Mouse (Mus musculus) bone marrow, adult 2 months (tissue): ENCODE measurements around the gene Ipo5. TPM values are rescaled to one million over a fixed set of nuclear protein-coding genes. Genes with fewer than 3 reads are reported as not detected.
A peak's percentile ranks its signal among the peaks of the same experiment; 100 is the strongest.

ENCODE experiments used
- H3K27ac ChIP-seq: fragments of 200-500 bp; 2 replicates; pipeline ENCODE4 v1.5.1; 2012; ENCODE audit warnings: low read depth, mild to moderate bottlenecking, control low read depth, inconsistent platforms, low read length; ENCODE audit not compliant: control insufficient read depth, poor library complexity, insufficient read depth
- H3K4me1 ChIP-seq: fragments of 200-500 bp; 2 replicates; pipeline ENCODE4 v1.6.1; 2011; ENCODE audit warnings: low read length; ENCODE audit not compliant: control insufficient read depth, insufficient read depth
- H3K4me3 ChIP-seq: fragments of 200-500 bp; replicated peaks from 2 replicates; pipeline ENCODE3; 2011; ENCODE audit warnings: mild to moderate bottlenecking, low read depth, low read length, control low read depth; ENCODE audit not compliant: control insufficient read depth
- CTCF ChIP-seq: fragments of 200-500 bp; IDR thresholded peaks from 2 replicates; pipeline ENCODE4 v1.5.1; 2011; ENCODE audit warnings: low read length, control low read depth; ENCODE audit not compliant: control insufficient read depth, insufficient read depth
- POLR2A ChIP-seq: fragments of 200-500 bp; IDR thresholded peaks from 2 replicates; pipeline ENCODE4 v1.6.1; 2011; ENCODE audit warnings: low read depth, mild to moderate bottlenecking, control low read depth, low read length, borderline replicate concordance; ENCODE audit not compliant: control insufficient read depth
- WGBS: fragments of 180-500 bp; shearing (Covaris S2); methylation state at CpG from one replicate; pipeline ENCODE4 v1.1.7; 2018; 5-methylcytosine and 5-hydroxymethylcytosine counted together
- polyA plus RNA-seq: library from polyadenylated mRNA; stranded (reverse); fragments of >200 nt; gene quantifications from 2 replicates; pipeline ENCODE4 v1.2.4, GENCODE M21; 2011; ENCODE audit warnings: low replicate concordance; ENCODE audit not compliant: missing spikeins, insufficient read depth, insufficient read length

Gene Ipo5
- polyA plus RNA-seq, 1 experiment = 44.9 TPM

DNA sequence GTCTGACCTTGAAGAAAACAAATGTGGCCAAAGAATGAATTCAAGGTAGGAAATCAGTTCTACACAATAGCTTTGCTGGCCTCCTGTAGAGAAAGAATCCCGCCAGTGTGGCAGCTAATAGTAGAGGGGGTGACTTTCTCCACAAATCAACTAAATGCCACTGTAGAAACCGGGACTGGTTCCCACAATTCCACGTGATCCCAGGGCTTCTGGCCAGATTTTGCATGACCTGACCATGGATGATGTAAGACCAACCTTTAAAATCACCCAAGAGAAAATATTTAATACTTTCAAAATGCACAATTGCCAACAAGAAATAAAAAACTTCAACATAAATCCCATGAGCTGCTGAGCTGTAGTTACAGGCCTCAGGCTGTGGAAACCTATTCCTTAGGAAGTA, 1.6 kb upstream of the Ipo5 start:
- no peak for TF ChIP-seq CTCF
- TF ChIP-seq POLR2A = no peak
- Histone ChIP-seq H3K4me1 (peaks cover 1% of the 10 kb centered on the region; the same call in 1 of the 2 replicates), H3K4me3 (no peak overlapping the region), H3K27ac (no peak overlapping the region)
- WGBS = 84% methylated on average over 3 of the region's 3 CpGs

DNA sequence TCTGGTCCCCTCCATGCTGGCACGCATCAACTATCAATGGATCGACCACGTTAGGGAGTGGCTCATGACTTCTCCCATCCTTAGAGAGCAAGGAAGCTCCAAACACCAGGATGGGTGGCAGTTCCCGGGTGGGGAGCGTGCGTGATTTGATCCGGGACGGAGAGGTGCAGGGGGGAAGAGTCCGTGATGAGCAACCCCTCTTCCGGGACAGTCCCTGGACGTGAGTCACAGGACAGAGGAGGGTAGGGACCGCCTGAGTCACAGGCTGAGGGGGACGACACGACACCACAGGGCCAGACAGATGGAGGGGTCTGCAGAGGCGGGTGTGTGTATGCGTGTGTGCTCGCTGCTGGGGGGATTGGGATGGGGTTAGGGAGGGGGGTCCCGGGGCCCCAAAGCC, 704 bp upstream of the Ipo5 start:
- no peak for TF ChIP-seq POLR2A
- TF ChIP-seq CTCF = no peak
- H3K4me3 ChIP-seq = peak overlapping the region; percentile 67
- no peak overlapping the region for H3K27ac ChIP-seq
- no peaks in the 10 kb centered on the region for H3K4me1 ChIP-seq
- under 1% methylated on average over 18 of the region's 18 CpGs for WGBS

GRCm38 (mm10) chr14:120911388-120911901, 421 bp downstream of the Ipo5 start:
- Histone ChIP-seq H3K4me3 (peak overlapping the region; percentile 84), H3K27ac (peak overlapping the region; percentile 88), H3K4me1 (no peaks in the 10 kb centered on the region)
- TF ChIP-seq POLR2A = no peak
- no peak for TF ChIP-seq CTCF
- WGBS = 8% methylated on average over 50 of the region's 63 CpGs

GRCm38 (mm10) chr14:120912090-120912710, 1.2 kb downstream of the Ipo5 start:
- TF ChIP-seq POLR2A (no peak), CTCF (no peak)
- WGBS = 35% methylated on average over 11 of the region's 11 CpGs
- H3K4me3 ChIP-seq = no peak overlapping the region
- H3K4me1 ChIP-seq = no peaks in the 10 kb centered on the region
- no peak overlapping the region for H3K27ac ChIP-seq

- H3K4me1 ChIP-seq = no peaks in the 10 kb centered on the region
- H3K27ac ChIP-seq = no peak overlapping the region
- H3K4me3 ChIP-seq = no peak overlapping the region
- TF ChIP-seq POLR2A = no peak
- WGBS = 77% methylated on average over 7 of the region's 7 CpGs
These were observed 1.9 kb downstream of the Ipo5 start for GRCm38 (mm10) chr14:120912916-120913315.

DNA sequence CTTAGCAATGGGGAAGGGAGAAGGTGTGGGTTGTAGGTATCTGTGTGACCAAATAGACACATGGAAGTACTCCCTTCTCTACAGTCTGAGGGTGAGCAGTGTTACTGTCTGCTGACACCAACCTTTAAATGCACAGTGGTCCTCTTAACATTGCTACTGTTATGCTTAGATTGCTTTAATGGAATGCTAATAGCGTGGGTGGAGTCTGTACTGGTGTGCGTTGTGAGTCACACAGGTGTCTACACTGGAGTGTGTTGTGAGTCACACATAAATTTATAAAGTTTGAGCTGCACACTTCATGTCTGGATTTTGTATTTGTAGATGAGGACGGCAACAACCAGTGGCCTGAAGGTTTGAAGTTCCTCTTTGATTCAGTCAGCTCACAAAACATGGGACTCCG, 10.8 kb downstream of the Ipo5 start:
- H3K4me1 ChIP-seq = no peaks in the 10 kb centered on the region
- TF ChIP-seq CTCF = no peak
- TF ChIP-seq POLR2A = no peak
- WGBS = 90% methylated on average over 4 of the region's 4 CpGs
- no peak overlapping the region for H3K27ac ChIP-seq
- no peak overlapping the region for H3K4me3 ChIP-seq

DNA sequence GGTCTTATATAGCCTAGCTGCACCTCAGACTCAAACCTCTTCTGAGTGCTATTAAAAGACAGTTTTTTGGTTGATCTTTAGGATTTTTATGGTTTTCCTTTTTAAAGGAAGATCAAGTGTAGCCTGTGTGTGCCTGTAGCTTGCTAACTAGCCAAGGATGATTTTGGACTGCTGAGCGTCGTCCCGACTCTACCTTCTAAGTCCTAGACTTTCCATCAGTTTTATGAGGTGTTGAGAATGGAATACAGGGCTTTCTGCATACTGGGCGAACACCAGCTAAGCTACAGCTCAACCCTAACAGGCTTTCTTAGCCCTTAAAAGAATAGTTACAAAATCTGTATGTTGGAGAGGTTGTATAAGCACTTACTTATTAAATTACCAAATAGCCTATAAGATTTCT, 13.0 kb downstream of the Ipo5 start:
- Histone ChIP-seq H3K4me3 (no peak overlapping the region), H3K27ac (no peak overlapping the region), H3K4me1 (no peaks in the 10 kb centered on the region)
- TF ChIP-seq CTCF = no peak
- TF ChIP-seq POLR2A = no peak
- 87% methylated on average over 4 of the region's 4 CpGs for WGBS

DNA sequence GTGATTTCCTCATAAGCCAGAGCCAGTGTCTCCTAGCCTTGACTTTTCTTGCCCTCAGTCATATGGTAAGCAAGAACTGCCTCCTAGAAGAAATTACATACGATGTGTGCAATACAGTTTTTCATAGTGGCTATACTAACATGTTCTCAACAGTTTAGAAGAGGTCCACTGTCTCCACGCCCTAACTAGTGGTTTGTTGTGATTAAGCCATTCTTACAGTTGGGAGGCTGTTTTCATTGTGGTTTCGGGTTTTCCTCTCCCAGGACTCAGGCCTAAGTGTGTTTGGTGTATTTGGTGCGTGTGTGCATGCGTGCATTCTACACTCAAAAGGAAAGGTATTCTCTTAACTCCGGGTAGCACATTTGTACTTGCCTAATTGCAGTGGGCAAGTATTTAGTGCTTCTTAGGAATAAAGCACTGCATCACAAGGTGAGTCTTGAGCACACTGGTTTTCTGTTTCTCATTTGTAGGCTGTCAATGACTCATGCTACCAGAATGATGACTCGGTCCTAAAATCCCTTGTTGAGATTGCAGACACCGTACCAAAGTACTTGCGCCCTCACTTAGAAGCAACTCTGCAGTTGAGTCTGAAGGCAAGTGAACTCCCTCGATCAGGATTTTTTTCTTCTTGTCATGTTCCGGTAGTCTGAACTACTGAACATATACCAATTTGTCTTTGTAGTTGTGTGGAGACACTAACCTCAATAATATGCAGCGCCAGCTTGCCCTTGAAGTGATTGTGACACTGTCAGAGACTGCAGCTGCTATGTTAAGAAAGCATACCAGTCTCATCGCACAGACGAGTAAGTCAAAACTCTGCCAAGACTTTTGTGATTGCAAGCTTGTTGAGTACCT, 14.9 kb downstream of the Ipo5 start:
- TF ChIP-seq POLR2A (no peak), CTCF (no peak)
- H3K27ac ChIP-seq = no peak overlapping the region
- H3K4me1 ChIP-seq = no peaks in the 10 kb centered on the region
- no peak overlapping the region for H3K4me3 ChIP-seq
- WGBS = 79% methylated on average over 14 of the region's 14 CpGs

DNA sequence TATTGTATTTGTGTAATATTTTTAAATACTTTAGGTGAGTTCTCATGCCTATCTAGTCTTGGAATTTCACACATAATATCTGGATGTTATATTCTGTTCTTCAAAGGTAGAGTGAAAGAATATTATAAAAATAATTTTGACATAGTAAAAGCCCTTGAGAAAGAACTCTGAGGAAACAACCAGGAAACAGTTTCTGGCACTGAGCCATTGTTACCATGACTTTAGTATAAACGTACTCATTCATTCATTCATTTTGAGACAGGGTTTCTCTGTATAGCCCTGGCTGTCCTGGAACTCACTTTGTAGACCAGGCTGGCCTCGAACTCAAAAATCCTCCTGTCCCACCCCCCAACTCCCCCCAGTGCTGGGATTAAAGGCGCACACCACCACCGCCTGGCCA, 20.2 kb downstream of the Ipo5 start:
- H3K4me1 ChIP-seq = no peaks in the 10 kb centered on the region
- no peak overlapping the region for H3K27ac ChIP-seq
- no peak overlapping the region for H3K4me3 ChIP-seq
- 79% methylated on average over 4 of the region's 4 CpGs for WGBS
- TF ChIP-seq CTCF (no peak), POLR2A (no peak)
